Mouse (Mus musculus) layer of hippocampus, postnatal 36 days (tissue): ENCODE measurements around the gene Cfap54. TPM values are rescaled to one million over a fixed set of nuclear protein-coding genes. Genes with fewer than 3 reads are reported as not detected.

Experiments
- DNase-seq, 2 experiments: peaks; one replicate each; pipeline ENCODE4 v3.0.0; 2022
- total RNA-seq, 2 experiments: library from RNA; stranded (reverse); gene quantifications; 2 replicates each; pipeline ENCODE4 v1.2.3; 2021

Cfap54 gene
- total RNA-seq, 2 experiments from 2014 or later, result 17.8 to 18.1 TPM

GRCm38 (mm10) chr10:92934506-92934905, 146.9 kb downstream of the Cfap54 start:
- DNase-seq, result peak in 1 of 2 experiments; percentile 11

- DNase-seq, result no peak
These were observed 147.8 kb downstream of the Cfap54 start for GRCm38 (mm10) chr10:92933616-92934015.

- DNase-seq, result no peak
These were observed 149.0 kb downstream of the Cfap54 start for GRCm38 (mm10) chr10:92932464-92932863.

- DNase-seq, result no peak
These were observed 151.4 kb downstream of the Cfap54 start for GRCm38 (mm10) chr10:92930036-92930435.

- DNase-seq, result no peak
These were observed 153.2 kb downstream of the Cfap54 start for GRCm38 (mm10) chr10:92928256-92928655.

- DNase-seq, result no peak
These were observed 162.9 kb downstream of the Cfap54 start for GRCm38 (mm10) chr10:92918551-92918950.

GRCm38 (mm10) chr10:92907246-92907645, 174.2 kb downstream of the Cfap54 start:
- DNase-seq, result no peak

GRCm38 (mm10) chr10:92888466-92888865, 193.0 kb downstream of the Cfap54 start:
- no peak for DNase-seq

GRCm38 (mm10) chr10:92878000-92878399, 203.4 kb downstream of the Cfap54 start:
- DNase-seq, result no peak

GRCm38 (mm10) chr10:92840980-92841379, 240.4 kb downstream of the Cfap54 start:
- no peak for DNase-seq

GRCm38 (mm10) chr10:92837572-92837971, 243.8 kb downstream of the Cfap54 start:
- peak in 1 of 2 experiments; percentile 14 for DNase-seq

- DNase-seq, result no peak
These were observed 244.4 kb downstream of the Cfap54 start for GRCm38 (mm10) chr10:92837045-92837444.

- DNase-seq, result no peak
These were observed 259.9 kb downstream of the Cfap54 start for GRCm38 (mm10) chr10:92821499-92821898.

- no peak for DNase-seq
These were observed 263.2 kb downstream of the Cfap54 start for GRCm38 (mm10) chr10:92818190-92818589.

GRCm38 (mm10) chr10:92816903-92817302, 264.5 kb downstream of the Cfap54 start:
- DNase-seq, result no peak

- no peak for DNase-seq
These were observed 270.5 kb downstream of the Cfap54 start for GRCm38 (mm10) chr10:92810894-92811293.

GRCm38 (mm10) chr10:92791908-92792307, 289.5 kb downstream of the Cfap54 start:
- no peak for DNase-seq

GRCm38 (mm10) chr10:92791531-92791900, 289.9 kb downstream of the Cfap54 start:
- no peak for DNase-seq

- DNase-seq, result no peak
These were observed 290.4 kb downstream of the Cfap54 start for GRCm38 (mm10) chr10:92790893-92791530.

GRCm38 (mm10) chr10:92790247-92790646, 291.2 kb downstream of the Cfap54 start:
- no peak for DNase-seq

- DNase-seq, result no peak
These were observed 292.9 kb downstream of the Cfap54 start for GRCm38 (mm10) chr10:92788410-92789096.

- no peak for DNase-seq
These were observed 298.7 kb downstream of the Cfap54 start for GRCm38 (mm10) chr10:92782691-92783090.

- no peak for DNase-seq
These were observed 327.1 kb downstream of the Cfap54 start for GRCm38 (mm10) chr10:92754359-92754758.

- DNase-seq, result no peak
These were observed 351.1 kb downstream of the Cfap54 start for GRCm38 (mm10) chr10:92730339-92730738.
